Mouse (Mus musculus) forebrain, embryonic 10.5 days (tissue): ENCODE measurements around the gene Pramel7. TPM values are rescaled to one million over a fixed set of nuclear protein-coding genes. Genes with fewer than 3 reads are reported as not detected.
A peak's percentile ranks its signal among the peaks of the same experiment; 100 is the strongest.
"Not testable (repeated sequence)": the region's sequence is repeated elsewhere in the genome, so short reads cannot be mapped to it uniquely, and the experiment has no call there.

Source experiments
- DNase-seq: peaks from one replicate; pipeline ENCODE4 v3.0.0-alpha.2; 2017; ENCODE audit warnings: low spot score; ENCODE audit errors: extremely low spot score
- H3K27ac ChIP-seq: fragments of 300-500 bp; sonication (generic); 2 replicates; pipeline ENCODE4 v1.5.1; 2016; ENCODE audit warnings: mild to moderate bottlenecking
- H3K27me3 ChIP-seq: fragments of 300-500 bp; sonication (generic); 2 replicates; pipeline ENCODE4 v1.6.1; 2016; ENCODE audit warnings: mild to moderate bottlenecking; ENCODE audit not compliant: poor library complexity, severe bottlenecking
- H3K36me3 ChIP-seq: fragments of 300-500 bp; sonication (generic); replicated peaks from 2 replicates; pipeline ENCODE4 v1.6.1; 2016; ENCODE audit warnings: mild to moderate bottlenecking, moderate library complexity
- H3K4me1 ChIP-seq: fragments of 300-500 bp; sonication (generic); 2 replicates; pipeline ENCODE4 v1.6.1; 2016
- H3K4me3 ChIP-seq: fragments of 300-500 bp; sonication (generic); 2 replicates; pipeline ENCODE4 v1.5.1; 2016; ENCODE audit warnings: mild to moderate bottlenecking, moderate library complexity
- H3K9me3 ChIP-seq: fragments of 300-500 bp; sonication (generic); 2 replicates; pipeline ENCODE4 v1.6.1; 2016; ENCODE audit warnings: mild to moderate bottlenecking, moderate library complexity
- WGBS: fragments of 180-500 bp; shearing (Covaris S2); methylation state at CpG from one replicate; pipeline ENCODE4 v1.1.7; 2016; 5-methylcytosine and 5-hydroxymethylcytosine counted together
- polyA plus RNA-seq: library from polyadenylated mRNA; unstranded; fragments of >200 nt; fragmentation: Nextera tagmentation; extraction: Ambion mirVana; gene quantifications from 2 replicates; pipeline ENCODE4 v1.2.1, GENCODE M21; 2016

Gene Pramel7
- not detected in 2 replicates for polyA plus RNA-seq

DNA sequence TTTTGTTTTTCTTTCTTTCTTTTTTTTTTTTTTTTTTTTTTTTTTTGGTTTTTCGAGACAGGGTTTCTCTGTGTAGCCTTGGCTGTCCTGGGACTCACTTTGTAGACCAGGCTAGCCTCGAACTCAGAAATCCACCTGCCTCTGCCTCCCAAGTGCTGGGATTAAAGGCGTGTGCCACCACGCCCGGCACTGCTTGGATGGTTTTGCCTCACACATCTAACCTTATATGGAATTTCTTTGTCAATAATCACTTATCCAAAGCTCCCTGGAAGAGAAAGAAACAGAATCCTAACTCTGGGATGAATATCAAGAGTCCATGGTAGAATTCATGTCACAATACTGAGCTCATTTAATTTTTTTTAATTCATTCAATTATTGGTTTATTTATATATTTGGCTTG is at the start of gene Pramel7:
Gene Pramel7, minus strand, starts transcription at position 101 of the 400 bp plus-strand sequence.
- WGBS, result 87% methylated on average over 4 of the region's 5 CpGs
- H3K27me3 ChIP-seq, H3K4me1 ChIP-seq, DNase-seq, H3K27ac ChIP-seq, H3K36me3 ChIP-seq, H3K4me3 ChIP-seq, H3K9me3 ChIP-seq: not testable (repeated sequence)

DNA sequence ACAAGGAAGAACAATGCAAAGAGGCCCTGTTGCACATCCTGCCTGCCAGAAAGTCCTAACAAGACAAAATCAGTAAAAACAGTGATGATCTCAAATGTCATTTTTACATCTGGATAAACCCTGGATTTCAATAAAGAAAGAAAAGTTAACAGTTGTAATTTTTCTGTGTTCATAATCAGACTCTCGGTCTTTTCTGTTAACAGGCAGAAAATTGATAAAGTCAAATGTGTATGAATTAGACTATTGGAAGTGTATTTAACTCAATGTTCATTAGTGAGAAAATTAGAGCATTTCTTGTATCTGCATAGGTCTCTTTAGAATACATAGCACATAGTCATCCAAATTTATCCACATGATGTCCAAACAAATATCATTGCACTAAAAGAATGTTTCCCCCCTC is 48.5 kb upstream of the Pramel7 start, which contains the start of gene Olfr1128:
Gene Olfr1128, minus strand, starts transcription at position 101 of the 400 bp plus-strand sequence.
- Histone ChIP-seq H3K27me3 (no peaks in the 10 kb centered on the region), H3K4me1 (no peaks in the 10 kb centered on the region), H3K4me3 (no peak within 1 kb of the TSS), H3K9me3 (no peaks in the 10 kb centered on the region), H3K36me3 (no peaks in the 10 kb centered on the region), H3K27ac (no peak within 1 kb of the TSS)
- WGBS, result 92% methylated on average over 1 of the region's 1 CpGs
- no peak for DNase-seq

DNA sequence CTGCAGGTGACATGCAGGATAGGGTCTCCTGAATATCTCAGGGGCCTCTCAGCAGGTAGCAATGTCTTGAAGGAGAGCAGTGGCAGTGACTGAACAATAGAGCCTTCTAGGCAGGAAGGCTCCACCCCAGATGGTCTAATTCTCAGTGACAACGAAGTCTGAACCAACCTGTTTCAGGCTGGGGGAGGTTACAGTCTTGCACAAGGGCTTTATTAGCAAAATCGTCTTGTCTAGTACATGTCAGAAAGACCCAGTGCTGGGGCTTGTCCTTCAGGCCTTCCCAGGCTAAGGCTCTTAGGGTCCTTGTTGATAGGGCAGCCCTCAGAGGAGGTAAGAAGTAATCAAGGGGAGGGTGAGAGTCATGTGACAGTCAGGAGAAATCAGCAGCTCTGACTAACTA is 37.9 kb upstream of the Pramel7 start:
- H3K4me1 ChIP-seq, result no peaks in the 10 kb centered on the region
- no peaks in the 10 kb centered on the region for H3K27me3 ChIP-seq
- H3K4me3 ChIP-seq, result no peak overlapping the region
- no peaks in the 10 kb centered on the region for H3K9me3 ChIP-seq
- no peak overlapping the region for H3K27ac ChIP-seq
- H3K36me3 ChIP-seq, result no peaks in the 10 kb centered on the region
- DNase-seq, result no peak
- WGBS, result 61% methylated on average over 2 of the region's 2 CpGs

DNA sequence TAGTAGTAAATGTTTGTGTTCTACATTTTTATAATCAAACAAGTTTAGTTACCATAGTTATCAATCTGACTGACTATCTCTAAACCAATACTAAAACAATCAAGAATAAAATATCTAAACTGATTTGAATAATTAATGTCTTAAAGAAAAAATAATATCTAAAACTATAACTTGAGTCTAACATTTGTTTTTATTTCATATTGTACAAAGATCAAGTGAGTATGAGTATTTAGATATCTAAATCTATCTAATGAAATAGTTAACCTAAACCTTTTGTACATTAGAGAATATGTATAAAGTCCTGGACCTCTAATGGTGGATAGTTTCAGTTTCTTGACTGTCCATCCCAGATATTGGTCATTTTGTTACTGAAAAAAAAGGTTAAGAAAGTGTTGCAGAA is 34.6 kb upstream of the Pramel7 start, which contains the start of gene Olfr153:
Gene Olfr153, plus strand, starts transcription at position 301 of the 400 bp plus-strand sequence.
- no peak within 1 kb of the TSS for H3K4me3 ChIP-seq
- H3K27ac ChIP-seq, result no peak within 1 kb of the TSS
- DNase-seq, result no peak

DNA sequence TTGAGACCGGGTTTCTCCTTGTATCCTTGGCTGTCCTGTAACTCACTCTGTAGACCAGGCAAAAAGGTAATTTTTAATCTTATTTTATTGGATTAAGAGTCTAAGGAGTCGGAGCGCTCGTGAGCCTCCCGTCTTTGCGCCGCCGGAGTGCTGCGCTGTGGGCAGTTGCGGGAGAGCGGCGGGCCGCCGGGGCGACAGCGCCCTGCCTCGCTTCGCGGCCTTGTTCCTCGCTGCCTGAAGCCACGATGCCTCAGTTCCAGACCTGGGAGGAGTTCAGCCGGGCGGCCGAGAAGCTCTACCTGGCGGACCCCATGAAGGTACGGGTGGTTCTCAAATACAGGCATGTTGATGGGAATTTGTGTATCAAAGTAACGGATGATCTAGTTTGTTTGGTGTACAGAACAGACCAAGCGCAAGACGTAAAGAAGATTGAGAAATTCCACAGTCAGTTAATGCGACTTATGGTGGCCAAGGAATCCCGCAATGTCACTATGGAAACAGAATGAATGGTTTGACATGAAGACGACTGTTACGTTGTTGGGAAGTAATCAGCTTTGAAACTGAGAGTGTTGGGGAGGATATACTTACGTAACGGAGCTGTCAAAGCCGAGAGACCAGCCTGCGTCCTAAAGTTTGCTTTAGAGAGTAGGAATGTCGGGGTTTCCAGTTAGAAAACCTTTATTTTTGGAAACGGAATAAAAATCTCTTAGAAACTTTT is 29.2 kb upstream of the Pramel7 start:
- 34% methylated on average over 39 of the region's 39 CpGs for WGBS
- not testable (repeated sequence) for H3K27ac ChIP-seq, H3K36me3 ChIP-seq, H3K27me3 ChIP-seq, H3K9me3 ChIP-seq, H3K4me1 ChIP-seq
- peak; percentile 18 for DNase-seq
- H3K4me3 ChIP-seq, result peak overlapping the region; percentile 31

More for the DNA sequence above, 34.6 kb upstream of the Pramel7 start, which contains the start of gene Olfr153:
- Histone ChIP-seq H3K27me3 (no peaks in the 10 kb centered on the region), H3K4me1 (no peaks in the 10 kb centered on the region), H3K9me3 (no peaks in the 10 kb centered on the region), H3K36me3 (no peaks in the 10 kb centered on the region)

DNA sequence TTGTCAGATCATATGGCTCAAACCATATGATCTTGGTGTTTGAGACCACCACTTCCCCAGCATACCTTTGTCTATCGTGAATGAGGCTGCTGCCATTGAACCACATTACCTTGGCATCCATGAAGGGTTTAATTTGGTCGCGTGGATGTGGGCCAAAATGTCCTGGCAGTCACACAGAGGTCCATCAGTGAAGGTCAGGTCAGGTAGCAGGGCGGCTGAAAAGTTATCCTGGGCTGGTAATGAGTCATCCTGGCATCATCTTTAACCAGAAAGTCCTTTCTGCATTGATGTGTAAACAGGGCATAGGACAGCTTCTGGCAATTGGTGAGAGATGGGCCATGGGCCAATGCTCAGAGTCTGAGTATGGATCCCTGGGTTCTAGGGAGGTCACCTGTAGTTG is 23.8 kb upstream of the Pramel7 start:
- H3K36me3 ChIP-seq, result no peaks in the 10 kb centered on the region
- peaks cover 3% of the 10 kb centered on the region; the same call in 1 of the 2 replicates for H3K9me3 ChIP-seq
- H3K27ac ChIP-seq, result no peak overlapping the region
- 90% methylated on average over 4 of the region's 4 CpGs for WGBS
- H3K4me3 ChIP-seq, result no peak overlapping the region
- DNase-seq, result no peak
- no peaks in the 10 kb centered on the region for H3K27me3 ChIP-seq
- H3K4me1 ChIP-seq, result no peaks in the 10 kb centered on the region

DNA sequence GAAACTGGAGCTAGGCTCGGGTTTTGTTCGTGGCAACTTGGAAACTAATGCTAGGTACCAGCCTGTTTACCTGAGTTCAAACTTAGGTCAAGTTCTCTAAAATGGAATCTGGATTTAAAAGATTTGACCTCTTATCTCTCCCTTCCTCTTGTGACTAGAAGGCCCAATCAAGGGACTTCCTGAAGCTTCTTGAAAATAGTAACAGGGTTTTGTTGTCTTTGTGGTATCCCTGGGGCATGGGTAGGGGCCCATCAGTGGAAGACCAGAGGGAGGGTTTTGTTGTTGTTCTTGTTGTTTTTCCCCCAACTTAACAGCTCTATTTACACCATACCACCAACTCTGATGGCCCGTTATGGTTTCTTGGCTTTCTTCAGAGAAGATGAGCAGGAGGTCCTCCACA is 19.7 kb upstream of the Pramel7 start:
- H3K4me3 ChIP-seq, result no peak overlapping the region
- no peaks in the 10 kb centered on the region for H3K36me3 ChIP-seq
- 90% methylated on average over 3 of the region's 3 CpGs for WGBS
- H3K27ac ChIP-seq, result no peak overlapping the region
- H3K9me3 ChIP-seq, result peaks cover 3% of the 10 kb centered on the region; the same call in 1 of the 2 replicates
- H3K27me3 ChIP-seq, result no peaks in the 10 kb centered on the region
- H3K4me1 ChIP-seq, result no peaks in the 10 kb centered on the region
- no peak for DNase-seq

DNA sequence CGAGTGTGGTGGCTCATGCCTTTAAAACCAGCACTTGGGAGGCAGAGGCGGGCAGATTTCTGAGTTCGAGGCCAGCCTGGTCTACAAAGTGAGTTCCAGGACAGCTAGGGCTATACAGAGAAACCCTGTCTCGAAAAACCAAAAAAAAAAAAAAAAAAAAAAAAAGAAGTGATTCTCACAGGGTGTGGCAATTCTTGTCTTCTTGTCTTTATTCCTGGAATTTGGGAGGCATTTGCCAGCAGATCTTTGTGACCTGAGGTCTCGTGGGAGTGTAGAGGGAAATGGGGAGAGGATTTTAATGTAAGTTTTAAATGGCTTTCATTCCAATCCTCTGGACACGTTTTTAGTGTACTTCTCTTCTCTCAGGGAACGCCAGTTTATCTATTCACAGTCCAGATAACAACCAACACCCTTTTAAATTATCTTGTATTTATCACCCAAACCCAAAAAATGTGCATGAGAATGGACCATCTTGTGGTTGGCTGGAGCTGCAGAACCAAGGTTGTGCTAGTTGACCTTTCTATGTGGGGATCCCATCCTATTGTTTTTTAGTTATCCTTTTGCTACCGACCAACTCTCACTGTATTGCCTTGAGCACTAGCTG is 18.7 kb upstream of the Pramel7 start:
- 79% methylated on average over 8 of the region's 8 CpGs for WGBS
- Histone ChIP-seq H3K4me1 (no peaks in the 10 kb centered on the region), H3K36me3 (no peaks in the 10 kb centered on the region), H3K27me3 (no peaks in the 10 kb centered on the region), H3K4me3 (no peak overlapping the region), H3K9me3 (peaks cover 3% of the 10 kb centered on the region; the same call in 1 of the 2 replicates), H3K27ac (no peak overlapping the region)
- no peak for DNase-seq

DNA sequence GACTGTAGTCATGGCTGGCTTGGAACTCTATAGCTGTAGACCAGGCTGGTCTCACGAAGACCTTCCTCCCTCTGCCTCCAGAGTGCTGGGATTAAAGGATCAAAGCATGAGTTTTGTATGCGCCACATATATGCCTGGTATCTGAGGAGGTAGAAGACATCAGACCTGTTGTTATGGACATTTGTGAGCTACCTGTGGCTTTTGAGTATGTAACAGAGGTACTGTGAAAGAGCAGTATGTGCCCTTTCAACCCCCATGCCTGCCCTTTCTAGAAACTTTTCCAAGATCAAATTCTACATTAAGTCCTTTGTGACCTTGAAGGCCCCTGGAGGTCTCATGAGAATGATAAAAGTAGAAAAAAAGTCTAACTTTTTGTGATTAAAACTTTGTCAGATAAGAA is 18.2 kb upstream of the Pramel7 start:
- Histone ChIP-seq H3K27me3 (no peaks in the 10 kb centered on the region), H3K27ac (no peak overlapping the region), H3K4me3 (no peak overlapping the region), H3K9me3 (peaks cover 3% of the 10 kb centered on the region; the same call in 1 of the 2 replicates), H3K36me3 (no peaks in the 10 kb centered on the region), H3K4me1 (no peaks in the 10 kb centered on the region)
- DNase-seq, result no peak
- 93% methylated on average over 2 of the region's 2 CpGs for WGBS

DNA sequence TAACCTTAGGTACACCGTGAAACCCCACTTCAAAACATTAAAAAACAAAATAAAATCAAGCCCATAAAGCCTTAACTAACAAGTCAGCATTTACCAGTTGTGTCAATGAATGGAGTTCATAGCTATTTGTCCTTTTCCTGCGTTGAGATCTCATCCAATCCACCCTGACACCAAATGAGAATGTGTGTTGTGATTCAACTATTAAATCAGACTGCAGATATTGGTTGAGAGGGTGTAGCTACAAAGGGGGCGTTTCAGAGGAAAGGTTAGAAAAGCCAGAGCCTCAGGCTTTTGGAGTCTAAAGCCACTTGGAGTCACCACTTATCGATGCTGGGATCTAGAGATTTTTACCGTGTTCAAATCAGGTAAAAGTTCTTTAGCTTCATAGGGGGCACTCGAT is 9.4 kb upstream of the Pramel7 start, which contains the start of gene Pramel6:
Gene Pramel6, plus strand, starts transcription at position 301 of the 400 bp plus-strand sequence.
- no peaks in the 10 kb centered on the region for H3K9me3 ChIP-seq
- no peak for DNase-seq
- H3K27me3 ChIP-seq, result no peaks in the 10 kb centered on the region
- H3K4me3 ChIP-seq, result no peak within 1 kb of the TSS
- H3K27ac ChIP-seq, result no peak within 1 kb of the TSS
- no peaks in the 10 kb centered on the region for H3K36me3 ChIP-seq
- 86% methylated on average over 6 of the region's 6 CpGs for WGBS
- no peaks in the 10 kb centered on the region for H3K4me1 ChIP-seq

DNA sequence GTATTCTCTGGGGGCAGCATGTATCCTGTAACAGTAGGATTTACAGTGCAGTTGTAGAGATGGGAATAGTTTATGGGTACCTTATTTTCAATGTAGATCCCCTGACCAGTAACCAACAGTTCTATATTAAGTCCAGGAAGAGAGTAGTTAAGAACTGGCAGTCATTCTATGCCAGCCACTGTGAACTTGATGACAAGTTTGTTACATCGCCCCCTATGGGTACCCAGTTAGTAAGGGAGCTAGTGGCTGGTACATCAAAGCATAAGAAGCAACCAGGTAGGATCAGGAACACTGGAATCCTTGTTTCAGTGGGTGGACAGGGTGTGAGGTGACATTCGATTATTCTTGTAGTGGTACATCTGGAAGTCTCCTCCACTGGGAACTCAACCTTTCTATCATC is 14.6 kb downstream of the Pramel7 start:
- H3K36me3 ChIP-seq, result no peaks in the 10 kb centered on the region
- no peak for DNase-seq
- H3K9me3 ChIP-seq, result no peaks in the 10 kb centered on the region
- no peak overlapping the region for H3K27ac ChIP-seq
- H3K27me3 ChIP-seq, result no peaks in the 10 kb centered on the region
- no peaks in the 10 kb centered on the region for H3K4me1 ChIP-seq
- 87% methylated on average over 2 of the region's 2 CpGs for WGBS
- H3K4me3 ChIP-seq, result no peak overlapping the region

DNA sequence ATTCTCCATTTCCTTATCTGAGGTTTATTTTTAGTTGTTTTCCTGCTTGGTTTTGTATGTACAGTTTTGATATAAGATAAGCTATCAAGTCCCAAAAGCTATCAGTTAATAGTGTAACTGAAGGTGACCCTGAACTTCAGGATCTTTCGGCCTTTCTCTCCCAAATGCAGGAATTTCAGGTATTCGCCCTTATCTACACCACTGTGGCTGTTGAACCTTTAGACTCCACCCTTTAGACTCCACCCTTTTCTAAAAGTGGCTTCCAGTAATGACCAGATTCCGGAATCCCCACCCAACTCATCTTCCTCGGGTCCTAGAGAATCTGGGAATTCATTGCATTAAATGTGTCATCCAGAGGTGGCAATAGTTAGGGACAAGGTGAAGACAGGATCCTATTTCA is 15.7 kb downstream of the Pramel7 start:
- WGBS, result 86% methylated on average over 4 of the region's 4 CpGs
- Histone ChIP-seq H3K4me3 (no peak overlapping the region), H3K27me3 (no peaks in the 10 kb centered on the region), H3K27ac (no peak overlapping the region), H3K4me1 (no peaks in the 10 kb centered on the region), H3K36me3 (no peaks in the 10 kb centered on the region), H3K9me3 (no peaks in the 10 kb centered on the region)
- DNase-seq, result no peak

DNA sequence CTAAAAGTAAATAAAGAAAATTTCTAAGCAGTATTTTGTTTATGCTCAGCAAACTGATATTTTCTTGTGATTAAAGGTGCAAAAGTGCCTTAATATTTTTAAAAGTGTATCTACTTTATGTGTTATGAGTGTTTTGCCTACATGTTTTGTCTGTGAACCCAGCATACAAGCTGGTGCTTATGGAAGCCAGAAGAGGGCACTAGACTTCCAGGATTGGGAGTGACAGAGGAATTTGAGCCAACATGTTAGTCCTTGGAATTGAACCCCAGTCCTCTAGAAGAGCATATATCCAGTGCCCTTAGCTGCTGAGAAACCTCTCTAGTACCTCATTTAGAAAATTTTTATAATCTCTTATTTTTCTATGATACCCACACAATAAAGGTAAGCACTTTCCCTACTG is 16.7 kb downstream of the Pramel7 start:
- no peak overlapping the region for H3K4me3 ChIP-seq
- H3K27ac ChIP-seq, result no peak overlapping the region
- H3K27me3 ChIP-seq, result no peaks in the 10 kb centered on the region
- no peak for DNase-seq
- no peaks in the 10 kb centered on the region for H3K4me1 ChIP-seq
- H3K36me3 ChIP-seq, result no peaks in the 10 kb centered on the region
- H3K9me3 ChIP-seq, result no peaks in the 10 kb centered on the region
